13 mouse cellular contexts compared by ENCODE assay signal in genomic region chr9:97051176-97051575, GRCm38 (mm10). TPM values are rescaled to one million over a fixed set of nuclear protein-coding genes. Genes with fewer than 3 reads are reported as not detected.
DNase-seq lines count a peak whose midpoint lies in the region; ATAC-seq and TF ChIP-seq lines count a peak whose summit lies in the region.
"Had no signal": no experiment of that assay in that cellular context is flagged by ENCODE, and none has a peak within 500 bp of the region (broad histone marks: within the 10 kb centered on the region; RNA-seq: fewer than 3 reads in every experiment).

No protein-coding gene starts in this region.

- peaks cover 19% of the 10 kb centered on the region for H3K4me1 ChIP-seq in forebrain, embryonic 12.5 days
- H3K4me1 ChIP-seq in limb, embryonic 10.5 days: peaks cover 12% of the 10 kb centered on the region; the same call in 1 of the 2 replicates
- H3K4me1 ChIP-seq in neural tube, embryonic 11.5 days (ENCODE audit: control insufficient read depth, insufficient read depth, low read length): peaks cover 8% of the 10 kb centered on the region
- H3K4me1 ChIP-seq in thymus, adult 2 months (replicated peaks; ENCODE audit: control insufficient read depth, insufficient read depth, low read length): no peaks in the 10 kb centered on the region
- H3K4me1 ChIP-seq: lung, embryonic 15.5 days had no signal

- no peak overlapping the region for H3K4me2 ChIP-seq in forebrain, embryonic 12.5 days
- no peak overlapping the region for H3K4me2 ChIP-seq in neural tube, embryonic 11.5 days (ENCODE audit: low read depth)
- H3K4me2 ChIP-seq: embryonic facial prominence, embryonic 13.5 days; lung, embryonic 15.5 days had no signal

- no peak overlapping the region for H3K4me3 ChIP-seq in forebrain, embryonic 12.5 days (replicated peaks)
- H3K4me3 ChIP-seq in limb, embryonic 10.5 days: no peak overlapping the region
- no peak overlapping the region for H3K4me3 ChIP-seq in neural tube, embryonic 11.5 days (ENCODE audit: low read depth, low read length)
- no peak overlapping the region for H3K4me3 ChIP-seq in thymus, adult 2 months (ENCODE audit: control insufficient read depth, insufficient read depth, low read length)
- H3K4me3 ChIP-seq: embryonic facial prominence, embryonic 13.5 days; lung, embryonic 15.5 days had no signal

- ATAC-seq in forebrain, embryonic 12.5 days (ENCODE audit: low FRiP score): peak; percentile 75
- ATAC-seq in neural tube, embryonic 11.5 days (ENCODE audit: insufficient read depth, low FRiP score, low TSS enrichment): peak; percentile 92

- no peak for TF ChIP-seq POLR2A in thymus, adult 2 months (IDR thresholded peaks at IDR 0.05; ENCODE audit: control insufficient read depth, extremely low read depth, insufficient read depth, low read length, poor library complexity)

- no peak for TF ChIP-seq CTCF in thymus, adult 2 months (IDR thresholded peaks at IDR 0.05; ENCODE audit: borderline replicate concordance, control insufficient read depth, extremely low read depth, insufficient read depth, low read length, poor library complexity)

- H3K36me3 ChIP-seq in forebrain, embryonic 12.5 days (replicated peaks): no peaks in the 10 kb centered on the region
- no peaks in the 10 kb centered on the region for H3K36me3 ChIP-seq in limb, embryonic 10.5 days
- H3K36me3 ChIP-seq in neural tube, embryonic 11.5 days (ENCODE audit: control insufficient read depth, insufficient read depth, low read length): no peaks in the 10 kb centered on the region
- H3K36me3 ChIP-seq in thymus, adult 2 months (ENCODE audit: control insufficient read depth, insufficient read depth, low read length): no peaks in the 10 kb centered on the region
- H3K36me3 ChIP-seq: embryonic facial prominence, embryonic 13.5 days; lung, embryonic 15.5 days had no signal

- H3K9ac ChIP-seq in forebrain, embryonic 12.5 days: no peak overlapping the region
- no peak overlapping the region for H3K9ac ChIP-seq in neural tube, embryonic 11.5 days (ENCODE audit: low read length)
- H3K9ac ChIP-seq: embryonic facial prominence, embryonic 13.5 days; lung, embryonic 15.5 days had no signal

- DNase-seq in embryo, embryonic 9.5 days (ENCODE audit: extremely low spot score): peak; percentile 34
- peak; percentile 37 for DNase-seq in limb, embryonic 10.5 days (ENCODE audit: low spot score)
- DNase-seq in neural tube, embryonic 11.5 days (ENCODE audit: low spot score): peak; percentile 71
- no peak for DNase-seq in right cerebral cortex, adult 18-20 months
- no peak for DNase-seq in right cerebral cortex, adult 2 months (ENCODE audit: low spot score in 2 of 2)
- DNase-seq in thymus, adult 2 months: no peak
- DNase-seq: gastrocnemius, postnatal 25 days; heart, postnatal 10 days; right cerebral cortex, postnatal 25 days had no signal

- 23% methylated on average over 8 of the region's 8 CpGs for WGBS in forebrain, embryonic 12.5 days
- 71% methylated on average over 8 of the region's 8 CpGs for WGBS in limb, embryonic 10.5 days
- WGBS in neural tube, embryonic 11.5 days: 33% methylated on average over 8 of the region's 8 CpGs
- 88% methylated on average over 8 of the region's 8 CpGs for WGBS in thymus, adult 2 months

- no peaks in the 10 kb centered on the region for H3K27me3 ChIP-seq in forebrain, embryonic 12.5 days
- H3K27me3 ChIP-seq in limb, embryonic 10.5 days (ENCODE audit: low read depth, poor library complexity, severe bottlenecking): no peaks in the 10 kb centered on the region
- no peaks in the 10 kb centered on the region for H3K27me3 ChIP-seq in neural tube, embryonic 11.5 days (ENCODE audit: control insufficient read depth, insufficient read depth, low read length)
- H3K27me3 ChIP-seq in thymus, adult 2 months (ENCODE audit: control insufficient read depth, insufficient read depth, low read length): no peaks in the 10 kb centered on the region
- H3K27me3 ChIP-seq: embryonic facial prominence, embryonic 13.5 days; lung, embryonic 15.5 days had no signal

- no peaks in the 10 kb centered on the region for H3K9me3 ChIP-seq in forebrain, embryonic 12.5 days
- H3K9me3 ChIP-seq in limb, embryonic 10.5 days (replicated peaks): no peaks in the 10 kb centered on the region
- H3K9me3 ChIP-seq in neural tube, embryonic 11.5 days (ENCODE audit: control insufficient read depth, low read length): no peaks in the 10 kb centered on the region
- H3K9me3 ChIP-seq: embryonic facial prominence, embryonic 13.5 days; lung, embryonic 15.5 days had no signal

- H3K27ac ChIP-seq in forebrain, embryonic 12.5 days: peak overlapping the region; percentile 61
- H3K27ac ChIP-seq in limb, embryonic 10.5 days: peak overlapping the region; percentile 39; the same call in 1 of the 2 replicates
- peak overlapping the region; percentile 69 for H3K27ac ChIP-seq in neural tube, embryonic 11.5 days (ENCODE audit: low read depth, low read length)
- no peak overlapping the region for H3K27ac ChIP-seq in thymus, adult 2 months (ENCODE audit: control insufficient read depth, insufficient read depth, low read length)
- H3K27ac ChIP-seq: embryonic facial prominence, embryonic 13.5 days; lung, embryonic 15.5 days had no signal

RNA-seq across cellular contexts. Expression of gene Spsb4, which starts 32.5 kb away (rescaled TPM):
- 81.1 and 81.2 TPM in 2 replicates for polyA plus RNA-seq in forebrain, embryonic 12.5 days (2016; fragmentation: Nextera tagmentation; extraction: Ambion mirVana)
- 70.3 and 80.6 TPM in 2 replicates for polyA plus RNA-seq in limb, embryonic 10.5 days (2016; fragmentation: Nextera tagmentation; extraction: Ambion mirVana)
- 115 and 125 TPM in 2 replicates for polyA plus RNA-seq in neural tube, embryonic 11.5 days (2014; fragmentation: Nextera tagmentation; extraction: Ambion mirVana)
- 0.43 and 0.69 TPM in 2 replicates for polyA plus RNA-seq in thymus, adult 2 months (2012; rRNA removed)
- polyA plus RNA-seq: G1E had no signal

RNA-seq across cellular contexts. Expression of gene Slc25a36, which starts 59.8 kb away (rescaled TPM):
- polyA plus RNA-seq in forebrain, embryonic 12.5 days (2016; fragmentation: Nextera tagmentation; extraction: Ambion mirVana): 79.5 and 83.5 TPM in 2 replicates
- 46.6 and 69.0 TPM in 2 replicates for polyA plus RNA-seq in limb, embryonic 10.5 days (2016; fragmentation: Nextera tagmentation; extraction: Ambion mirVana)
- polyA plus RNA-seq in neural tube, embryonic 11.5 days (2014; fragmentation: Nextera tagmentation; extraction: Ambion mirVana): 78.2 and 82.4 TPM in 2 replicates
- polyA plus RNA-seq in thymus, adult 2 months (2012; rRNA removed): 15.1 and 16.1 TPM in 2 replicates

Comparison
In these comparisons a context has a peak if more than half of its experiments do, and no peak if none do; other contexts are left out.
1. DNase-seq: peak in embryo, embryonic 9.5 days (single experiment), limb, embryonic 10.5 days (single experiment) and neural tube, embryonic 11.5 days (single experiment); none in right cerebral cortex, adult 18-20 months (single experiment), right cerebral cortex, adult 2 months (0 of 2) and thymus, adult 2 months (single experiment).
2. RNA of gene Spsb4, which starts 32.5 kb away (polyA plus RNA-seq): 115 to 125 TPM in neural tube, embryonic 11.5 days, 81.1 to 81.2 TPM in forebrain, embryonic 12.5 days and 70.3 to 80.6 TPM in limb, embryonic 10.5 days; 0.43 to 0.69 TPM in thymus, adult 2 months; every median in the first group is over 10 times any median in the second.